Mouse (Mus musculus): ENCODE data around the gene Zbtb49.

The Zbtb49 gene

GRCm38 (mm10) chr5:38220328-38220912 is at the start of gene Zbtb49, which contains the start of gene Lyar:
Zbtb49 (minus strand) TSS chr5:38220457.
Lyar (plus strand) TSS chr5:38220470.
- DNase-seq: peak; percentile 93 to 94

GRCm38 (mm10) chr5:38260107-38260682 is 39.9 kb upstream of the Zbtb49 start, which contains the start of gene Tmem128:
Tmem128 (plus strand) TSS chr5:38260185.
- DNase-seq: peak; percentile 70 to 78

- no peak for DNase-seq
These were observed 39.3 kb upstream of the Zbtb49 start for GRCm38 (mm10) chr5:38259455-38260106.

GRCm38 (mm10) chr5:38258773-38259146 is 38.5 kb upstream of the Zbtb49 start:
- DNase-seq: no peak

- DNase-seq: no peak
These were observed 37.9 kb upstream of the Zbtb49 start for GRCm38 (mm10) chr5:38258034-38258772.

- DNase-seq: no peak
These were observed 36.3 kb upstream of the Zbtb49 start for GRCm38 (mm10) chr5:38256551-38256950.

GRCm38 (mm10) chr5:38255644-38256043 is 35.4 kb upstream of the Zbtb49 start:
- no peak for DNase-seq

- no peak for DNase-seq
These were observed 34.9 kb upstream of the Zbtb49 start for GRCm38 (mm10) chr5:38255195-38255594.

GRCm38 (mm10) chr5:38241966-38242365 is 21.7 kb upstream of the Zbtb49 start:
- no peak for DNase-seq

GRCm38 (mm10) chr5:38241473-38241834 is 21.2 kb upstream of the Zbtb49 start:
- DNase-seq: no peak

- DNase-seq: peak in 1 of 2 experiments; percentile 16
These were observed 20.6 kb upstream of the Zbtb49 start for GRCm38 (mm10) chr5:38240727-38241472.

- DNase-seq: no peak
These were observed 16.4 kb upstream of the Zbtb49 start for GRCm38 (mm10) chr5:38236627-38237026.

- DNase-seq: peak; percentile 50 to 70
These were observed 15.2 kb upstream of the Zbtb49 start for GRCm38 (mm10) chr5:38235422-38235821.

GRCm38 (mm10) chr5:38219771-38220307 is 418 bp downstream of the Zbtb49 start:
- DNase-seq: no peak

- no peak for DNase-seq
These were observed 7.2 kb downstream of the Zbtb49 start for GRCm38 (mm10) chr5:38213009-38213408.

- DNase-seq: no peak
These were observed 8.6 kb downstream of the Zbtb49 start for GRCm38 (mm10) chr5:38211691-38212090.

- no peak for DNase-seq
These were observed 11.3 kb downstream of the Zbtb49 start for GRCm38 (mm10) chr5:38208985-38209384.

GRCm38 (mm10) chr5:38205303-38205726 is 14.9 kb downstream of the Zbtb49 start:
- no peak for DNase-seq

- DNase-seq: no peak
These were observed 20.6 kb downstream of the Zbtb49 start for GRCm38 (mm10) chr5:38199686-38200085.

- peak; percentile 80 to 88 for DNase-seq
These were observed 22.8 kb downstream of the Zbtb49 start for GRCm38 (mm10) chr5:38197482-38197823.

GRCm38 (mm10) chr5:38196821-38197481 is 23.3 kb downstream of the Zbtb49 start:
- DNase-seq: no peak

GRCm38 (mm10) chr5:38195941-38196340 is 24.3 kb downstream of the Zbtb49 start:
- no peak for DNase-seq

All from kidney, postnatal 25 days (tissue).